Mouse (Mus musculus) limb, embryonic 13.5 days (tissue): ENCODE measurements around the gene Kdm4d. TPM values are rescaled to one million over a fixed set of nuclear protein-coding genes. Genes with fewer than 3 reads are reported as not detected.
"Not testable (repeated sequence)": the region's sequence is repeated elsewhere in the genome, so short reads cannot be mapped to it uniquely, and the experiment has no call there.

Experiments used
- ATAC-seq: fragments of 200-750 bp; cut with Nextera tagmentation; 2 replicates; pipeline ENCODE4 v1.8.0; 2017; ENCODE audit warnings: low read depth, moderate number of reproducible peaks, moderate TSS enrichment; ENCODE audit not compliant: low FRiP score
- H3K27ac ChIP-seq: fragments of 300-500 bp; sonication (generic); 2 replicates; pipeline ENCODE4 v1.5.1; 2015; ENCODE audit warnings: inconsistent platforms, mild to moderate bottlenecking, moderate library complexity
- H3K27me3 ChIP-seq: fragments of 300-500 bp; sonication (generic); 2 replicates; pipeline ENCODE4 v1.6.1; 2015; ENCODE audit warnings: mild to moderate bottlenecking, inconsistent platforms
- H3K36me3 ChIP-seq: fragments of 300-500 bp; sonication (generic); 2 replicates; pipeline ENCODE4 v1.6.1; 2015; ENCODE audit warnings: inconsistent platforms, mild to moderate bottlenecking, moderate library complexity
- H3K4me1 ChIP-seq: fragments of 300-500 bp; sonication (generic); 2 replicates; pipeline ENCODE4 v1.6.1; 2015; ENCODE audit warnings: inconsistent platforms
- H3K4me2 ChIP-seq: fragments of 300-500 bp; sonication (generic); replicated peaks from 2 replicates; pipeline ENCODE4 v1.6.1; 2015; ENCODE audit warnings: inconsistent platforms, mild to moderate bottlenecking, moderate library complexity
- H3K4me3 ChIP-seq: fragments of 300-500 bp; sonication (generic); 2 replicates; pipeline ENCODE4 v1.5.1; 2015; ENCODE audit warnings: moderate library complexity, mild to moderate bottlenecking, inconsistent platforms
- H3K9ac ChIP-seq: fragments of 300-500 bp; sonication (generic); 2 replicates; pipeline ENCODE4 v1.6.1; 2015; ENCODE audit warnings: mild to moderate bottlenecking, inconsistent platforms
- H3K9me3 ChIP-seq: fragments of 300-500 bp; sonication (generic); 2 replicates; pipeline ENCODE4 v1.6.1; 2016; ENCODE audit warnings: inconsistent platforms
- WGBS: fragments of 180-500 bp; shearing (Covaris S2); methylation state at CpG from one replicate; pipeline ENCODE4 v1.1.7; 2015; 5-methylcytosine and 5-hydroxymethylcytosine counted together
- polyA plus RNA-seq: library from polyadenylated mRNA; unstranded; fragments of >200 nt; fragmentation: Nextera tagmentation; extraction: Ambion mirVana; gene quantifications from 2 replicates; pipeline ENCODE4 v1.2.1, GENCODE M21; 2015

Gene Kdm4d
- polyA plus RNA-seq, 1 experiment from 2014 or later: 0.55 TPM

DNA sequence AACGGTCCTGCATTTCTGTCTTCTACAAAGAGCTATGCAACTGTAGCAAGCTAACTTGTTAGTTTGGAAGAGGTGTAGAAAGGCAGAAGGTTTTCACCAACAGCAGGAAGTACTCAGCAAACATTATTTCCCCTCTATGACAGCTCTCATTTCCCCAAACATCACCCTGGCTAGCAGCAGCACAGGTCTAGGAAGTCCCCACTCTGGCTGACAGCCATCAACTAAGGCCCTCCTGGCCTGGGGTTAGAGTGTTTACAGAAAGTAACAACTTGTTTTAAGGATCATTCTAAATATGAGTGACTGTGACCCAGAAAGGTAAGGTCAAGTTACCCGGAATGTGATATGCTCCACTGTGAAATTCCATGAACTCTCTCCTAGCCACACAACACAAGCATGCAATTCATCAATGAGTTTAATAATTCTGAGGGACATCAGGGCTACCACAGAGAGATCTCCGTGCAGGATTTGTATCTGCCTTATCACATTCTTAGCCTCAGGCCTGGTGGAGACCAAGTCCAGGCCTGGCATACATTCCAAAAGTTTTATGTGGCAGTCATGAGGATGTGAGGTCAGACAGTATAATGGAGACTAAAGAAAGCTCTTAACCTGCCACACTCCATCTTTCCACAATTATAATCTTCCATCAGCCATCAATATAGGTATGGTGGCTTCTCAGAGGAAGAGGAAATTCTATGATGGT lies 20.8 kb upstream of the Kdm4d start:
- no peaks in the 10 kb centered on the region for H3K4me1 ChIP-seq
- H3K36me3 ChIP-seq: no peaks in the 10 kb centered on the region
- no peak overlapping the region for H3K4me3 ChIP-seq
- no peak for ATAC-seq
- H3K4me2 ChIP-seq: no peak overlapping the region
- no peak overlapping the region for H3K9ac ChIP-seq
- no peaks in the 10 kb centered on the region for H3K27me3 ChIP-seq
- no peaks in the 10 kb centered on the region for H3K9me3 ChIP-seq
- H3K27ac ChIP-seq: no peak overlapping the region
- WGBS: 61% methylated on average over 3 of the region's 3 CpGs

DNA sequence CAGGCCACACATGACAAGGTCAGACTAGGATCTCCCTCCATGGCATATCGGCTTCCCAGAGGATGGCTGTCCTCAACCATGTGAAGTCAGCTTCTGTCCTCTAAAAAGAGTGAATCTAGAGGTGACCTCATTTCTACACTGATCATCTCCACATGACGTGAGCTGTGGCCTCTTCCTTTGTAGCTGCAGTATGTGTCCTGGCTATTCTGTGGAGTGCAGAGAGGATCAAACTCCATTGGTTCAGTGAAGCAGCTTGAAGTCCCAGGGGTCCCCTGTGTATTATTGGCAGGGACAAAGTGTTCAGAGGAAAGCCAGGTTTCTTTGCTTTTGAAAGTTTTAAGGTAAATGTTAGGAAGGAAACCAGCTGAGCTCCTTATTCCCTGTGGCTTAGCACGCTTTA lies 17.8 kb upstream of the Kdm4d start:
- no peaks in the 10 kb centered on the region for H3K36me3 ChIP-seq

DNA sequence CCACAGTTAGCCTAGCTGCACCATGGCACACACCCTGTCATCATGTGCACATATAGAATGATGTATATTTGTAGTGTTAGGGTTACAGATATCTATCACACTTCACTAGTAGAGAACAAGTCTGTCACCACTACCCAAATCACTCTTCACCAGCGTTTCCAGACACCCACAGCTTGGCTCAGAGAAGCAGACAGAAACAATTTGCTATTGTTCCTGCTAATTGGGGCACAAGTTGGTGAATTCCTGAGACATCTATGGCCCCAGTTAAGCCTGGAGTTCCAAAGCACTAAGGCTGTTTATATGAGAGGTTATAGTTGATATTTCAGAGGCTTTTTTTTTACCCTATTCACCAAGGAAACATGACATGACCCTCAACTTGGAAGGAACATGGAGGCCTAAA lies 17.0 kb upstream of the Kdm4d start:
- 62% methylated on average over 1 of the region's 1 CpGs for WGBS
- H3K9me3 ChIP-seq: no peaks in the 10 kb centered on the region
- H3K4me3 ChIP-seq: no peak overlapping the region

More for the DNA sequence above, 17.8 kb upstream of the Kdm4d start:
- Histone ChIP-seq H3K4me3 (no peak overlapping the region), H3K9ac (no peak overlapping the region), H3K9me3 (no peaks in the 10 kb centered on the region), H3K4me2 (no peak overlapping the region), H3K27me3 (no peaks in the 10 kb centered on the region), H3K27ac (no peak overlapping the region), H3K4me1 (no peaks in the 10 kb centered on the region)
- 83% methylated on average over 3 of the region's 3 CpGs for WGBS
- ATAC-seq: no peak

GRCm38 (mm10) chr9:14512633-14513445 lies 12.6 kb upstream of the Kdm4d start:
- H3K4me2 ChIP-seq: no peak overlapping the region
- H3K4me1 ChIP-seq: no peaks in the 10 kb centered on the region
- no peaks in the 10 kb centered on the region for H3K9me3 ChIP-seq
- no peaks in the 10 kb centered on the region for H3K27me3 ChIP-seq
- peak; percentile 73 for ATAC-seq
- H3K4me3 ChIP-seq: no peak overlapping the region
- peaks cover 43% of the 10 kb centered on the region for H3K36me3 ChIP-seq
- H3K9ac ChIP-seq: no peak overlapping the region
- H3K27ac ChIP-seq: no peak overlapping the region
- 76% methylated on average over 9 of the region's 9 CpGs for WGBS

More for the DNA sequence above, 17.0 kb upstream of the Kdm4d start:
- Histone ChIP-seq H3K36me3 (peaks cover 5% of the 10 kb centered on the region; the same call in 1 of the 2 replicates), H3K9ac (no peak overlapping the region), H3K4me2 (no peak overlapping the region), H3K27me3 (no peaks in the 10 kb centered on the region), H3K4me1 (no peaks in the 10 kb centered on the region), H3K27ac (no peak overlapping the region)
- no peak for ATAC-seq

- ATAC-seq: no peak
- no peaks in the 10 kb centered on the region for H3K9me3 ChIP-seq
These were observed 688 bp upstream of the Kdm4d start for GRCm38 (mm10) chr9:14500916-14501424.

GRCm38 (mm10) chr9:14498896-14499705 lies 1.2 kb downstream of the Kdm4d start:
- peak overlapping the region; percentile 77 for H3K4me2 ChIP-seq
- H3K36me3 ChIP-seq: peaks cover 21% of the 10 kb centered on the region
- 79% methylated on average over 4 of the region's 4 CpGs for WGBS
- no peaks in the 10 kb centered on the region for H3K27me3 ChIP-seq
- H3K9ac ChIP-seq: no peak overlapping the region
- H3K4me3 ChIP-seq: peak overlapping the region; percentile 87
- no peak for ATAC-seq
- no peak overlapping the region for H3K27ac ChIP-seq
- H3K9me3 ChIP-seq: no peaks in the 10 kb centered on the region
- H3K4me1 ChIP-seq: peaks cover 10% of the 10 kb centered on the region

More at GRCm38 (mm10) chr9:14500916-14501424, 688 bp upstream of the Kdm4d start:
- WGBS: 3% methylated on average over 10 of the region's 10 CpGs
- Histone ChIP-seq H3K4me2 (peak overlapping the region; percentile 81), H3K9ac (peak overlapping the region; percentile 85), H3K36me3 (peaks cover 39% of the 10 kb centered on the region), H3K4me3 (peak overlapping the region; percentile 87), H3K27me3 (no peaks in the 10 kb centered on the region), H3K4me1 (peaks cover 10% of the 10 kb centered on the region), H3K27ac (peak overlapping the region; percentile 84)

DNA sequence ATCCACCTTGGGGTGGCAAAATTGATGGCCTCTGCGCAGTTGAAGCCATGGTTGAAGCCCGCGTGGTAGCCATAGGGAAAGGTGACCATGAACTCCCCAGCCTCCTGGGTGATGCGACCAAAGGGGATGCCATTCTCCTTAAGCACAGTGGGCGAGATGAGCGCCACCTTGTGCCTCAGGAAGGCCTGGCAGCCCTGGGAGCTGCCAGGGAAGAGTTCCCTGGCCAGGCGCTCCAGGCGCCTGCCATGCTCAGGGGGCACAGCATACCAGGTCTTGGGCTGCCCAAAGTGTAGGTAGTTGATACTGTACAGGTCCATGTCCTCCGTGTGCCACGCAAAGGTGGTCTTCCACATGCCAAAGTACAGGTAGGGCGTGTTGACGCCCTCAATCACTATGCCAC lies 36.6 kb downstream of the Kdm4d start:
- not testable (repeated sequence) for ATAC-seq, H3K9ac ChIP-seq, H3K4me2 ChIP-seq, H3K36me3 ChIP-seq, H3K27ac ChIP-seq, H3K4me1 ChIP-seq, H3K27me3 ChIP-seq, H3K9me3 ChIP-seq, H3K4me3 ChIP-seq
- WGBS: 82% methylated on average over 12 of the region's 12 CpGs

- not testable (repeated sequence) for H3K4me2 ChIP-seq, H3K4me1 ChIP-seq, H3K4me3 ChIP-seq, H3K9me3 ChIP-seq, H3K36me3 ChIP-seq, H3K27me3 ChIP-seq, ATAC-seq, H3K9ac ChIP-seq, H3K27ac ChIP-seq
- WGBS: 94% methylated on average over 1 of the region's 1 CpGs
These were observed 37.7 kb downstream of the Kdm4d start for GRCm38 (mm10) chr9:14462536-14462935.

DNA sequence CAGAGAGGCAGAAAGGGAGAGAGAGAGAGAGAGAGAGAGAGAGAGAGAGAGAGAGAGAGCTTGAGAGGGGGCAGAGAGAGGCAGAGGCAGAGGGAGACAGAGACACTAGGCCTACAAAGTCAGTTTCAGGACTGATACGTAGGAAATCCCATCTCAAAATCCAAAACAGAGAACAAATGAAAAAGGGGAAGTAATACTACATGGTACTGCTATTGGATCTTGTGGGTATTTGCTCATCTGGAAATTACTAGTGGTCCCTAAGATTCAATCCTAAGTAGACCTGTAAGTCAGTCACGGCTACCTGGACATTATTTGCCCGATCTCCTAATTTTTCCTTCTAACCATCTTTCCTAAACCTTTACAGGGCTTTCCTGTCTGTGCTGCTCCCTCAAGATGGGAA lies 44.0 kb downstream of the Kdm4d start:
- no peaks in the 10 kb centered on the region for H3K4me1 ChIP-seq
- H3K36me3 ChIP-seq: no peaks in the 10 kb centered on the region
- H3K4me2 ChIP-seq: no peak overlapping the region
- H3K27me3 ChIP-seq: no peaks in the 10 kb centered on the region
- WGBS: 84% methylated on average over 3 of the region's 3 CpGs
- H3K4me3 ChIP-seq: no peak overlapping the region
- no peak overlapping the region for H3K27ac ChIP-seq
- H3K9ac ChIP-seq: no peak overlapping the region
- no peaks in the 10 kb centered on the region for H3K9me3 ChIP-seq
- ATAC-seq: no peak

DNA sequence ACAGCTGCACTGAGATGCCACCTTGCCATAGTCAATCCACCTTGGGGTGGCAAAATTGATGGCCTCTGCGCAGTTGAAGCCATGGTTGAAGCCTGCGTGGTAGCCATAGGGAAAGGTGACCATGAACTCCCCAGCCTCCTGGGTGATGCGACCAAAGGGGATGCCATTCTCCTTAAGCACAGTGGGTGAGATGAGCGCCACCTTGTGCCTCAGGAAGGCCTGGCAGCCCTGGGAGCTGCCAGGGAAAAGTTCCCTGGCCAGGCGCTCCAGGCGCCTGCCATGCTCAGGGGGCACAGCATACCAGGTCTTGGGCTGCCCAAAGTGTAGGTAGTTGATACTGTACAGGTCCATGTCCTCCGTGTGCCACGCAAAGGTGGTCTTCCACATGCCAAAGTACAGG lies 49.2 kb downstream of the Kdm4d start:
- not testable (repeated sequence) for H3K9me3 ChIP-seq, ATAC-seq, H3K27ac ChIP-seq, H3K27me3 ChIP-seq, H3K36me3 ChIP-seq, H3K9ac ChIP-seq, H3K4me3 ChIP-seq, H3K4me2 ChIP-seq, H3K4me1 ChIP-seq
- WGBS: 63% methylated on average over 8 of the region's 8 CpGs

DNA sequence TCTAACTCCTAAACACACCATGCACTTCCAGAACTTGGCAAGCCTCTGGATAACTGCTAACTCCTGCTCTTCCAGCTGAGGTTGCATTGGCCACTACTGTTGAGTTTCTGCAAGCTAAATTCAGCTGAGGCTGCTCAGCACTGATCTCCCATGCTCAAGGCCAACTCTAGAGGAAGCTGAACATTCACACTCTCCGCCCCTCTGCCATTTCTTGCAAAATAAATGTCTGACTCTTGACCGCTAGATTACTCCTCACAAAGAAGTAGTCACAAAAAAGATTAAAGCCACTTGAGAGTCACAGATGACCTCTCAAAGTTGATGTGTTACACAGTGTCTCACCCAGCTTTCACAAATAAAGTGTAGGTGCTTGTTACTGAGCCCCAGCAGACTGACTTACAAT lies 53.2 kb downstream of the Kdm4d start:
- not testable (repeated sequence) for H3K9me3 ChIP-seq, H3K36me3 ChIP-seq, H3K4me3 ChIP-seq, H3K27me3 ChIP-seq, H3K4me2 ChIP-seq, H3K9ac ChIP-seq, H3K27ac ChIP-seq, H3K4me1 ChIP-seq, ATAC-seq
- WGBS: 90% methylated on average over 2 of the region's 2 CpGs

GRCm38 (mm10) chr9:14440347-14440746 lies 59.9 kb downstream of the Kdm4d start:
- H3K36me3 ChIP-seq: no peaks in the 10 kb centered on the region
- no peak overlapping the region for H3K4me3 ChIP-seq
- H3K4me1 ChIP-seq: no peaks in the 10 kb centered on the region
- no peak overlapping the region for H3K9ac ChIP-seq
- H3K9me3 ChIP-seq: no peaks in the 10 kb centered on the region
- WGBS: 76% methylated on average over 1 of the region's 1 CpGs
- ATAC-seq: no peak
- H3K27me3 ChIP-seq: no peaks in the 10 kb centered on the region
- H3K27ac ChIP-seq: no peak overlapping the region
- H3K4me2 ChIP-seq: no peak overlapping the region
